Mouse (Mus musculus): ENCODE data around the gene Itgb3. TPM values are rescaled to one million over a fixed set of nuclear protein-coding genes. Genes with fewer than 3 reads are reported as not detected.

Itgb3 gene
- polyA plus RNA-seq, 1 experiment from 2014 or later = 3.1 TPM

- Histone ChIP-seq H3K36me3 (no peaks in the 10 kb centered on the region), H3K9me3 (peaks cover 14% of the 10 kb centered on the region; the same call in 1 of the 2 replicates), H3K27ac (replicated peaks) (no peak overlapping the region), H3K4me2 (no peak overlapping the region), H3K9ac (no peak overlapping the region), H3K4me3 (no peak overlapping the region), H3K4me1 (replicated peaks) (no peaks in the 10 kb centered on the region), H3K27me3 (no peaks in the 10 kb centered on the region)
- ATAC-seq (ENCODE audit: low read depth) = no peak
- 94% methylated on average over 9 of the region's 9 CpGs for WGBS
These were observed 19.9 kb upstream of the Itgb3 start for GRCm38 (mm10) chr11:104587904-104588303.

GRCm38 (mm10) chr11:104588513-104588912 is 19.3 kb upstream of the Itgb3 start:
- H3K9me3 ChIP-seq = peaks cover 14% of the 10 kb centered on the region; the same call in 1 of the 2 replicates
- no peak overlapping the region for H3K27ac ChIP-seq (replicated peaks)
- no peaks in the 10 kb centered on the region for H3K4me1 ChIP-seq (replicated peaks)
- no peak overlapping the region for H3K4me3 ChIP-seq
- WGBS = 95% methylated on average over 2 of the region's 2 CpGs
- ATAC-seq (ENCODE audit: low read depth) = no peak
- no peak overlapping the region for H3K9ac ChIP-seq
- H3K4me2 ChIP-seq = no peak overlapping the region
- no peaks in the 10 kb centered on the region for H3K27me3 ChIP-seq
- H3K36me3 ChIP-seq = no peaks in the 10 kb centered on the region

GRCm38 (mm10) chr11:104589570-104589969 is 18.2 kb upstream of the Itgb3 start:
- Histone ChIP-seq H3K4me2 (no peak overlapping the region), H3K36me3 (no peaks in the 10 kb centered on the region), H3K9ac (no peak overlapping the region), H3K9me3 (peaks cover 14% of the 10 kb centered on the region; the same call in 1 of the 2 replicates), H3K4me1 (replicated peaks) (no peaks in the 10 kb centered on the region), H3K27me3 (no peaks in the 10 kb centered on the region), H3K27ac (replicated peaks) (no peak overlapping the region), H3K4me3 (no peak overlapping the region)
- ATAC-seq (ENCODE audit: low read depth) = no peak
- WGBS = 73% methylated on average over 1 of the region's 1 CpGs

GRCm38 (mm10) chr11:104590148-104590547 is 17.7 kb upstream of the Itgb3 start:
- Histone ChIP-seq H3K4me2 (no peak overlapping the region), H3K36me3 (no peaks in the 10 kb centered on the region), H3K4me3 (no peak overlapping the region), H3K27ac (replicated peaks) (no peak overlapping the region), H3K4me1 (replicated peaks) (no peaks in the 10 kb centered on the region), H3K9ac (no peak overlapping the region), H3K27me3 (no peaks in the 10 kb centered on the region), H3K9me3 (peaks cover 14% of the 10 kb centered on the region; the same call in 1 of the 2 replicates)
- ATAC-seq (ENCODE audit: low read depth) = peak; percentile 78
- WGBS = 2% methylated on average over 8 of the region's 8 CpGs

- no peak overlapping the region for H3K9ac ChIP-seq
- no peaks in the 10 kb centered on the region for H3K27me3 ChIP-seq
- no peak for ATAC-seq (ENCODE audit: low read depth)
- H3K4me1 ChIP-seq (replicated peaks) = no peaks in the 10 kb centered on the region
- 73% methylated on average over 13 of the region's 13 CpGs for WGBS
- no peaks in the 10 kb centered on the region for H3K36me3 ChIP-seq
- no peak overlapping the region for H3K4me3 ChIP-seq
- H3K9me3 ChIP-seq = peaks cover 14% of the 10 kb centered on the region; the same call in 1 of the 2 replicates
- no peak overlapping the region for H3K4me2 ChIP-seq
- H3K27ac ChIP-seq (replicated peaks) = no peak overlapping the region
These were observed 15.5 kb upstream of the Itgb3 start for GRCm38 (mm10) chr11:104592066-104592835.

- Histone ChIP-seq H3K4me1 (replicated peaks) (no peaks in the 10 kb centered on the region), H3K27me3 (no peaks in the 10 kb centered on the region), H3K27ac (replicated peaks) (no peak overlapping the region), H3K4me3 (no peak overlapping the region), H3K36me3 (no peaks in the 10 kb centered on the region), H3K9me3 (no peaks in the 10 kb centered on the region), H3K9ac (no peak overlapping the region), H3K4me2 (no peak overlapping the region)
- ATAC-seq (ENCODE audit: low read depth) = no peak
- WGBS = 86% methylated on average over 10 of the region's 10 CpGs
These were observed 11.4 kb upstream of the Itgb3 start for GRCm38 (mm10) chr11:104596365-104596764.

- Histone ChIP-seq H3K9me3 (no peaks in the 10 kb centered on the region), H3K36me3 (no peaks in the 10 kb centered on the region), H3K9ac (no peak overlapping the region), H3K4me1 (replicated peaks) (no peaks in the 10 kb centered on the region), H3K4me2 (no peak overlapping the region), H3K4me3 (no peak overlapping the region), H3K27me3 (0 out of 2 replicates have a peak, but pooled peaks cover 2% of the 10 kb centered on the region), H3K27ac (replicated peaks) (no peak overlapping the region)
- WGBS = 83% methylated on average over 13 of the region's 13 CpGs
- ATAC-seq (ENCODE audit: low read depth) = no peak
These were observed 8.4 kb upstream of the Itgb3 start for GRCm38 (mm10) chr11:104599265-104599945.

GRCm38 (mm10) chr11:104600675-104601074 is 7.1 kb upstream of the Itgb3 start:
- Histone ChIP-seq H3K27ac (replicated peaks) (no peak overlapping the region), H3K36me3 (no peaks in the 10 kb centered on the region), H3K4me2 (no peak overlapping the region), H3K9me3 (no peaks in the 10 kb centered on the region), H3K27me3 (0 out of 2 replicates have a peak, but pooled peaks cover 4% of the 10 kb centered on the region), H3K4me3 (no peak overlapping the region), H3K4me1 (replicated peaks) (no peaks in the 10 kb centered on the region), H3K9ac (no peak overlapping the region)
- no peak for ATAC-seq (ENCODE audit: low read depth)
- WGBS = 45% methylated on average over 4 of the region's 4 CpGs

GRCm38 (mm10) chr11:104604192-104604591 is 3.6 kb upstream of the Itgb3 start:
- Histone ChIP-seq H3K4me2 (no peak overlapping the region), H3K4me1 (replicated peaks) (peaks cover 13% of the 10 kb centered on the region; the same call in 1 of the 2 replicates)
- 52% methylated on average over 6 of the region's 6 CpGs for WGBS

GRCm38 (mm10) chr11:104608249-104608920 is 585 bp downstream of the Itgb3 start:
- H3K36me3 ChIP-seq = no peaks in the 10 kb centered on the region
- H3K9ac ChIP-seq = peak overlapping the region; percentile 73
- H3K9me3 ChIP-seq = no peaks in the 10 kb centered on the region
- 2% methylated on average over 23 of the region's 23 CpGs for WGBS
- peaks cover 13% of the 10 kb centered on the region; the same call in 1 of the 2 replicates for H3K4me1 ChIP-seq (replicated peaks)
- H3K4me2 ChIP-seq = peak overlapping the region; percentile 88
- peaks cover 48% of the 10 kb centered on the region for H3K27me3 ChIP-seq
- H3K27ac ChIP-seq (replicated peaks) = no peak overlapping the region
- ATAC-seq (ENCODE audit: low read depth) = peak; percentile 72
- peak overlapping the region; percentile 57 for H3K4me3 ChIP-seq

More at GRCm38 (mm10) chr11:104604192-104604591, 3.6 kb upstream of the Itgb3 start:
- no peaks in the 10 kb centered on the region for H3K36me3 ChIP-seq
- no peak overlapping the region for H3K9ac ChIP-seq
- H3K27me3 ChIP-seq = peaks cover 24% of the 10 kb centered on the region
- no peak for ATAC-seq (ENCODE audit: low read depth)
- H3K27ac ChIP-seq (replicated peaks) = no peak overlapping the region
- H3K4me3 ChIP-seq = no peak overlapping the region
- no peaks in the 10 kb centered on the region for H3K9me3 ChIP-seq

GRCm38 (mm10) chr11:104609033-104609684 is 1.4 kb downstream of the Itgb3 start:
- peak overlapping the region; percentile 88 for H3K4me2 ChIP-seq
- H3K9ac ChIP-seq = no peak overlapping the region
- H3K27ac ChIP-seq (replicated peaks) = no peak overlapping the region
- no peak for ATAC-seq (ENCODE audit: low read depth)
- 71% methylated on average over 6 of the region's 6 CpGs for WGBS
- no peaks in the 10 kb centered on the region for H3K36me3 ChIP-seq
- H3K4me1 ChIP-seq (replicated peaks) = peaks cover 13% of the 10 kb centered on the region; the same call in 1 of the 2 replicates
- peaks cover 48% of the 10 kb centered on the region for H3K27me3 ChIP-seq
- H3K4me3 ChIP-seq = peak overlapping the region; percentile 57; the same call in 1 of the 2 replicates
- no peaks in the 10 kb centered on the region for H3K9me3 ChIP-seq
